Comparison of ENCODE assay signal across 18 mouse cellular contexts in the genomic region with DNA sequence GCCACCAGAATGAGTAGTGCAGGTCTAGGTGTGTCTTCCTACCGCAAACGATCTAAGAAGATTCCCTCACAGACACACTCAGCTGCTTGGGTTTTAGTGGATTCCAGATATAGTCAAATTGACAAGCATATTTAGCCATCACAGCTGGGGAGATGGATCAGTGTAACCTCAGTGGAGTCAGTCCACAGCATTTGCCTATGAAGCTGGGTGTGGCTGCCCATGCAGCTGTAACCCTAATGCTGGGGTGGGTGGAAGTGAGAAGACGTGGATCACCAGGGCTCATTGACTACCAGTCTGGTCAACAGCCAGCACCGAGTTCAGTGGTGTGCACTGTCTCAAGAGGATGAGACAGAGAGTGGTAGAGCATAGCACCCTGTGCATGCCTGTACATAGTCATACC.
"Had no signal": no experiment of that assay in that cellular context is flagged by ENCODE, and none has a peak within 500 bp of the region (broad histone marks: within the 10 kb centered on the region; RNA-seq: fewer than 3 reads in every experiment).

No protein-coding gene starts in this region.

- H3K27me3 ChIP-seq: limb, embryonic 12.5 days; limb, embryonic 15.5 days; lung, embryonic 15.5 days; midbrain, embryonic 12.5 days; midbrain, embryonic 15.5 days had no signal

- ATAC-seq: intestine, postnatal 0 days; liver, postnatal 0 days; midbrain, embryonic 15.5 days had no signal

- H3K36me3 ChIP-seq: limb, embryonic 12.5 days; limb, embryonic 15.5 days; lung, embryonic 15.5 days; midbrain, embryonic 12.5 days; midbrain, embryonic 15.5 days had no signal

- DNase-seq: kidney, adult 2 months; kidney, postnatal 10 days; kidney, postnatal 36 days; left cerebral cortex, postnatal 4 days; liver, postnatal 0 days; lung, postnatal 10 days; lung, postnatal 4 days; retina, postnatal 1 day; right cerebral cortex, postnatal 25 days; thymus, adult 2 months; thymus, postnatal 14 days; thymus, postnatal 4 days had no signal
